Mouse (Mus musculus) limb, embryonic 13.5 days (tissue): ENCODE data around the gene Lhx4. TPM values are rescaled to one million over a fixed set of nuclear protein-coding genes. Genes with fewer than 3 reads are reported as not detected.

Experiments used
- ATAC-seq: fragments of 200-750 bp; cut with Nextera tagmentation; 2 replicates; pipeline ENCODE4 v1.8.0; 2017; ENCODE audit warnings: low read depth, moderate number of reproducible peaks, moderate TSS enrichment; ENCODE audit not compliant: low FRiP score
- H3K27ac ChIP-seq: fragments of 300-500 bp; sonication (generic); 2 replicates; pipeline ENCODE4 v1.5.1; 2015; ENCODE audit warnings: inconsistent platforms, mild to moderate bottlenecking, moderate library complexity
- H3K27me3 ChIP-seq: fragments of 300-500 bp; sonication (generic); 2 replicates; pipeline ENCODE4 v1.6.1; 2015; ENCODE audit warnings: mild to moderate bottlenecking, inconsistent platforms
- H3K36me3 ChIP-seq: fragments of 300-500 bp; sonication (generic); 2 replicates; pipeline ENCODE4 v1.6.1; 2015; ENCODE audit warnings: inconsistent platforms, mild to moderate bottlenecking, moderate library complexity
- H3K4me1 ChIP-seq: fragments of 300-500 bp; sonication (generic); 2 replicates; pipeline ENCODE4 v1.6.1; 2015; ENCODE audit warnings: inconsistent platforms
- H3K4me2 ChIP-seq: fragments of 300-500 bp; sonication (generic); replicated peaks from 2 replicates; pipeline ENCODE4 v1.6.1; 2015; ENCODE audit warnings: inconsistent platforms, mild to moderate bottlenecking, moderate library complexity
- H3K4me3 ChIP-seq: fragments of 300-500 bp; sonication (generic); 2 replicates; pipeline ENCODE4 v1.5.1; 2015; ENCODE audit warnings: moderate library complexity, mild to moderate bottlenecking, inconsistent platforms
- H3K9ac ChIP-seq: fragments of 300-500 bp; sonication (generic); 2 replicates; pipeline ENCODE4 v1.6.1; 2015; ENCODE audit warnings: mild to moderate bottlenecking, inconsistent platforms
- H3K9me3 ChIP-seq: fragments of 300-500 bp; sonication (generic); 2 replicates; pipeline ENCODE4 v1.6.1; 2016; ENCODE audit warnings: inconsistent platforms
- WGBS: fragments of 180-500 bp; shearing (Covaris S2); methylation state at CpG from one replicate; pipeline ENCODE4 v1.1.7; 2015; 5-methylcytosine and 5-hydroxymethylcytosine counted together
- polyA plus RNA-seq: library from polyadenylated mRNA; unstranded; fragments of >200 nt; fragmentation: Nextera tagmentation; extraction: Ambion mirVana; gene quantifications from 2 replicates; pipeline ENCODE4 v1.2.1, GENCODE M21; 2015

The Lhx4 gene
- polyA plus RNA-seq, 1 experiment from 2014 or later = 0.05 TPM

DNA sequence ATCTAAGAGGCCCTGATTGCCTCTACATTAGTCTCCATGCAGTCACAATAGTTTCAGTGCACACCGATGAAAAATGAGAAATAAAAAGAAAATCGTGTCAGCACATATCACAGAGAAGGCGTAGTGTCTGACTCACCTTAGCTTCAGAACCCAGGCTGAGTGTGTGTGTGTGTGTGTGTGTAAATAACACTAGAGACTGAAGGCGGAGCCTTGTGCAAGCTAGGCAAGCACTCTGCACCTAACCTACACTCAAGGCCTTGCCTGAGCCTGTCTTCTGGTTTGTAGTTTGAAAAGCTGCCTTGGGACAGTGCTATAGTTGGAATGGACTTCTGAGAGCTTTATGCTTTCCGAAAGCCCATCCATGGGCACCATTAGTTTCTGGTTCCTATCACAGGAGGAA is 61.9 kb downstream of the Lhx4 start:
- H3K27me3 ChIP-seq = 0 out of 2 replicates have a peak, but pooled peaks cover 3% of the 10 kb centered on the region
- no peak overlapping the region for H3K9ac ChIP-seq
- no peak overlapping the region for H3K4me3 ChIP-seq
- H3K9me3 ChIP-seq = no peaks in the 10 kb centered on the region
- H3K27ac ChIP-seq = no peak overlapping the region
- ATAC-seq = no peak
- WGBS = 95% methylated on average over 5 of the region's 5 CpGs
- peaks cover 3% of the 10 kb centered on the region for H3K36me3 ChIP-seq
- H3K4me1 ChIP-seq = peaks cover 23% of the 10 kb centered on the region
- H3K4me2 ChIP-seq = no peak overlapping the region

- 0 out of 2 replicates have a peak, but pooled peaks cover 3% of the 10 kb centered on the region for H3K27me3 ChIP-seq
- H3K4me1 ChIP-seq = peaks cover 23% of the 10 kb centered on the region
- no peak overlapping the region for H3K27ac ChIP-seq
- no peak overlapping the region for H3K4me2 ChIP-seq
- no peak overlapping the region for H3K9ac ChIP-seq
- 77% methylated on average over 4 of the region's 4 CpGs for WGBS
- no peaks in the 10 kb centered on the region for H3K9me3 ChIP-seq
- H3K36me3 ChIP-seq = peaks cover 3% of the 10 kb centered on the region
- ATAC-seq = no peak
- H3K4me3 ChIP-seq = no peak overlapping the region
Measured at GRCm38 (mm10) chr1:155689141-155689540, 62.3 kb downstream of the Lhx4 start.

GRCm38 (mm10) chr1:155686816-155687215 is 64.7 kb downstream of the Lhx4 start:
- Histone ChIP-seq H3K9me3 (no peaks in the 10 kb centered on the region), H3K9ac (no peak overlapping the region), H3K27me3 (no peaks in the 10 kb centered on the region), H3K36me3 (peaks cover 3% of the 10 kb centered on the region), H3K27ac (no peak overlapping the region), H3K4me1 (peaks cover 13% of the 10 kb centered on the region), H3K4me2 (no peak overlapping the region), H3K4me3 (no peak overlapping the region)
- ATAC-seq = no peak
- 73% methylated on average over 15 of the region's 15 CpGs for WGBS

DNA sequence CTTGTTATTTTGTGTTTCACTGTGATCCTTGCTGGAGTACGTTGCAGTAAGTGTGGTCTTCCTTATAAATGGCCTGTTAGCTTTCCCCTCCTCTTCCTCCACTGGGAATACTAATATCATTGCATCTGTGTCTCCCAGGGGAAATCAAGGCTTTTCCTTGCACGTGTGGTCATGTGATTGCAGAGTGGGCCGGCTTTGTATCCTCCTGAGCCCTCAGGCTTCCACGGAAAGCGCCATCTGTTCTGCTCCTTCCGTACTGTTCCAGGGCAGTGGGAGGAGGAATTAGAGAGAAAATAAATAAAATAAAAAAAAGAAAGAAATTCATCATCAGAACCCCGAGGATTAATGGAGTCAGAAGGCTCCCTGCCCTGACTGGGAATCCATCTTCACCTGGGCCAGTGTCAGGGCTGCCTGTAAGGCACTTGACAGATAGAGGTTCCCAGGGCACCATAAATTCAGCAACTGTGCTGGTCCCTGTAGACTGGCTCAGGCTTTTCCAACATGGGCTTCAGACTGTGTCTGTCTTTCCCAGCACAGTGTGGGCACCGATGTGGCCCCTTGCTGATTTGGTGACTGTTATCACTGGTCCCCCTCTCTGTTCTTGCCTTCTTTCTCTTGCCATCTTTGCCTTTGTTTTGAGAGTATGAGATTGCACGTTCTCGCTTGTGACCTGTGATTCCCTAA is 70.2 kb downstream of the Lhx4 start:
- Histone ChIP-seq H3K9me3 (no peaks in the 10 kb centered on the region), H3K4me3 (no peak overlapping the region), H3K27me3 (no peaks in the 10 kb centered on the region), H3K27ac (no peak overlapping the region), H3K4me1 (peaks cover 8% of the 10 kb centered on the region; the same call in 1 of the 2 replicates), H3K9ac (no peak overlapping the region), H3K4me2 (no peak overlapping the region), H3K36me3 (peaks cover 7% of the 10 kb centered on the region)
- WGBS = 64% methylated on average over 10 of the region's 10 CpGs
- ATAC-seq = no peak

- Histone ChIP-seq H3K4me3 (no peak overlapping the region), H3K4me2 (no peak overlapping the region), H3K36me3 (peaks cover 3% of the 10 kb centered on the region; the same call in 1 of the 2 replicates), H3K9ac (no peak overlapping the region), H3K27ac (no peak overlapping the region), H3K27me3 (no peaks in the 10 kb centered on the region), H3K4me1 (no peaks in the 10 kb centered on the region), H3K9me3 (no peaks in the 10 kb centered on the region)
- WGBS = 87% methylated on average over 6 of the region's 6 CpGs
- ATAC-seq = no peak
Measured at GRCm38 (mm10) chr1:155675570-155675969, 75.9 kb downstream of the Lhx4 start.

DNA sequence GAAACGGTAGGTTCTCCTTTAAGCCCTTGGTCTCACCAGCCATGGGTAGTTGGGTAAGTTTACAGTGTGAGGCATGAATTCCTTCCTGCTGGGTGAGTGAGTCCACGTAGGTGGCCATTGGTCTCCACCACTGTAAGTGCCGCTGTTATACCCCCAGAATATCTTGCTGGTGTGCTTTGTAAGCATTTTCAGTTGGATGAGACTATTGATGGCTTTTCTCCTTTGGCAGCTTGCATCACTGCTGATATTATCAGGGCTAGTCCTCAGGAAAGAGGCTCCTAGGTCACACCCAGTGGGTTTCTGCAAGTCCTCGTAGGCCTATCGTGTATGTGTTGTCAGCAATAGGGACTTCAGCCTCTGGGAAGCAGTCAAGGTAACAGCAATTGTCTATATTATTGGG is 87.5 kb downstream of the Lhx4 start:
- H3K27ac ChIP-seq = no peak overlapping the region
- H3K36me3 ChIP-seq = peaks cover under 1% of the 10 kb centered on the region; the same call in 1 of the 2 replicates
- no peaks in the 10 kb centered on the region for H3K4me1 ChIP-seq
- 0 out of 2 replicates have a peak, but pooled peaks cover 4% of the 10 kb centered on the region for H3K9me3 ChIP-seq
- no peak overlapping the region for H3K4me2 ChIP-seq
- H3K4me3 ChIP-seq = no peak overlapping the region
- no peaks in the 10 kb centered on the region for H3K27me3 ChIP-seq
- no peak overlapping the region for H3K9ac ChIP-seq
- no peak for ATAC-seq
- 87% methylated on average over 5 of the region's 5 CpGs for WGBS

DNA sequence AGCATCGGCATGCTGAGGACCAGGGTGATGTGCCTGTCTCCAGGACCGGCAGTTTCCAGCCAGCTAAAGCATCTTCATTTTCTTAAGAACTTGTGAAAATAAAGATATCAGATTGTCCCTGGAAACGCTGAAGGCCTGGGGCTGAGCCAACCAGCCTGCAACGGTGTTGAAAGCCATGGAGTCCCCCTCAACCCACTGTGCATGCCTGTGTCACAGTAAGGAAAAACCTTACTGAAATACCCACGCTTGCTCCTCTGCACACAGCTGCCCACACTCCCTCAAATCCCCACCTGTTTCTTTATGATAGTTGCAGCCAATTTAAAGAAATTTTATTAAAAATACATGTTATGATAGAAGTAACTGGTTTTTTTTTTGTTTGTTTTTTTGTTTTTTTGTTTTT is 95.2 kb downstream of the Lhx4 start:
- Histone ChIP-seq H3K9ac (no peak overlapping the region), H3K4me2 (no peak overlapping the region), H3K9me3 (no peaks in the 10 kb centered on the region), H3K36me3 (no peaks in the 10 kb centered on the region), H3K27ac (no peak overlapping the region), H3K4me3 (no peak overlapping the region), H3K27me3 (no peaks in the 10 kb centered on the region), H3K4me1 (no peaks in the 10 kb centered on the region)
- no peak for ATAC-seq
- WGBS = 83% methylated on average over 5 of the region's 5 CpGs

DNA sequence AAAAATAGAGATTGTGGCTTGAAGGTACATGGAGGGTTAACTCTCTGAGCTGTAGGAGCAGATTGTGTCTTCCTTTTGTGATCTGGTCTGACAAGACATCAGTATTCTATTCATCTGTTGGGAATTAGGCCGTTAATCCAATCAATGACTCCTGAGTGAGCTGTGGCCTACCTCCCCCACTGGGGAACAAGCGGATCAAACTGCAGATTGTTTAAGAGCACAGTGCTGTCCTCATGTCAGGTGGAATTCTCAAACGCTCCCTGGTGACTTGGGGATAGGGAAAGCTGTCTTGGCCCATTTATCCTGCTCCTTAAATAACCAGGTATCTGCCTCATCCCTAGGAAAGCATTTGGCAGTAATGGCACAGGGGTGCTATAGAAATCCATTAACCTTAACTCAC is 96.5 kb downstream of the Lhx4 start:
- WGBS = 64% methylated on average over 3 of the region's 3 CpGs
- H3K9me3 ChIP-seq = no peaks in the 10 kb centered on the region
- no peaks in the 10 kb centered on the region for H3K36me3 ChIP-seq
- H3K4me2 ChIP-seq = no peak overlapping the region
- no peak overlapping the region for H3K9ac ChIP-seq
- H3K27me3 ChIP-seq = no peaks in the 10 kb centered on the region
- ATAC-seq = no peak
- no peak overlapping the region for H3K4me3 ChIP-seq
- no peak overlapping the region for H3K27ac ChIP-seq
- H3K4me1 ChIP-seq = no peaks in the 10 kb centered on the region

- ATAC-seq = no peak
- no peak overlapping the region for H3K4me2 ChIP-seq
- H3K36me3 ChIP-seq = no peaks in the 10 kb centered on the region
- H3K4me3 ChIP-seq = no peak overlapping the region
- 80% methylated on average over 9 of the region's 9 CpGs for WGBS
- no peak overlapping the region for H3K27ac ChIP-seq
- no peaks in the 10 kb centered on the region for H3K9me3 ChIP-seq
- H3K4me1 ChIP-seq = peaks cover 9% of the 10 kb centered on the region; the same call in 1 of the 2 replicates
- no peak overlapping the region for H3K9ac ChIP-seq
- H3K27me3 ChIP-seq = no peaks in the 10 kb centered on the region
Measured at GRCm38 (mm10) chr1:155650121-155650846, 101.2 kb downstream of the Lhx4 start.

Other genes starting within 250 kb of the Lhx4 start
- gene Acbd6, start 193.6 kb downstream of the Lhx4 start, polyA plus RNA-seq = 74.5 and 80.6 TPM in 2 replicates
- 37.3 and 37.6 TPM in 2 replicates for gene Qsox1, start 61.2 kb upstream of the Lhx4 start, polyA plus RNA-seq
- 11.8 and 13.0 TPM in 2 replicates for gene Cep350, start 221.6 kb upstream of the Lhx4 start, polyA plus RNA-seq